In genomic region chr1:171231844-171232243, GRCm38 (mm10) we compare ENCODE assay signal across 16 mouse cellular contexts. TPM values are rescaled to one million over a fixed set of nuclear protein-coding genes. Genes with fewer than 3 reads are reported as not detected.
DNase-seq lines count a peak whose midpoint lies in the region; ATAC-seq and TF ChIP-seq lines count a peak whose summit lies in the region.
"Had no signal": no experiment of that assay in that cellular context is flagged by ENCODE, and none has a peak within 500 bp of the region (broad histone marks: within the 10 kb centered on the region; RNA-seq: fewer than 3 reads in every experiment).

No protein-coding gene starts in this region.

- no peak overlapping the region for H3K4me2 ChIP-seq in heart, embryonic 12.5 days
- peak overlapping the region; percentile 7 for H3K4me2 ChIP-seq in CH12.LX (ENCODE audit: insufficient read depth, low read depth, poor library complexity, severe bottlenecking)
- H3K4me2 ChIP-seq: heart, embryonic 13.5 days had no signal

- peaks cover 21% of the 10 kb centered on the region for H3K4me1 ChIP-seq in heart, embryonic 12.5 days (replicated peaks)
- peaks cover 11 to 63% of the 10 kb centered on the region in 2 experiments for H3K4me1 ChIP-seq in CH12.LX (ENCODE audit: control insufficient read depth in 1 of 2, insufficient read depth in 2 of 2)

- 63% methylated on average over 4 of the region's 4 CpGs for WGBS in heart, embryonic 12.5 days
- WGBS in macrophage (ENCODE audit: missing documents): 5% methylated on average over 4 of the region's 4 CpGs

- no peak for ATAC-seq in heart, embryonic 12.5 days (ENCODE audit: insufficient number of reproducible peaks, low FRiP score)
- ATAC-seq in granulocyte monocyte progenitor cell, adult 5-6 weeks (replicated peaks; ENCODE audit: poor library complexity, severe bottlenecking): peak; percentile 61
- ATAC-seq in cerebellum, adult (ENCODE audit: insufficient number of reproducible peaks, low FRiP score, low TSS enrichment): no peak

- H3K79me2 ChIP-seq in CH12.LX (replicated peaks; ENCODE audit: control insufficient read depth, extremely low read depth, insufficient read depth, poor library complexity, severe bottlenecking) (no peaks in the 10 kb centered on the region), macrophage (ENCODE audit: inconsistent target) (peaks cover 85% of the 10 kb centered on the region)

- peak; percentile 53 for TF ChIP-seq EP300 in CH12.LX (IDR thresholded peaks at IDR 0.05; ENCODE audit: low read length)

- dilution Hi-C loops in CH12.LX (cut with MboI; ENCODE audit: extremely low pct_ligation_motif_present, extremely low pct_unique_long_range_greater_than_20kb, low sequenced_read_pairs): no loop called here

- H3K9me3 ChIP-seq in heart, embryonic 12.5 days (replicated peaks): no peaks in the 10 kb centered on the region
- H3K9me3 ChIP-seq in CH12.LX (replicated peaks; ENCODE audit: low read length): no peaks in the 10 kb centered on the region
- H3K9me3 ChIP-seq: heart, embryonic 13.5 days had no signal

- intact Hi-C loops in left cerebral cortex, postnatal 10 days (cut with DNase I): no loop called here

- peak; percentile 82 for DNase-seq in heart, adult 11 months
- peak; percentile 61 for DNase-seq in CH12.LX (ENCODE audit: extremely low read depth)
- no peak for DNase-seq in left cerebral cortex, postnatal 10 days (ENCODE audit: extremely low spot score in 1 of 2, low spot score in 2 of 2)
- DNase-seq in lung, postnatal 25 days (ENCODE audit: low spot score): no peak
- DNase-seq: adrenal gland, postnatal 10 days; cerebellum, postnatal 14 days; gastrocnemius, postnatal 10 days; heart, postnatal 4 days had no signal

- no peak overlapping the region for H3K9ac ChIP-seq in heart, embryonic 12.5 days
- no peak overlapping the region for H3K9ac ChIP-seq in CH12.LX (ENCODE audit: insufficient read depth, low read depth)
- H3K9ac ChIP-seq: heart, embryonic 13.5 days; liver, embryonic 14.5 days had no signal

- in situ Hi-C loops in CH12.LX (cut with MboI; ENCODE audit: low pct_ligation_motif_present, low pct_unique_long_range_greater_than_20kb, low sequenced_read_pairs): no loop called here

- no peak overlapping the region for H3K27ac ChIP-seq in heart, embryonic 12.5 days (ENCODE audit: poor library complexity, severe bottlenecking)
- H3K27ac ChIP-seq in CH12.LX (ENCODE audit: insufficient read depth, low read depth): peak overlapping the region; percentile 29; the same call in 1 of the 2 replicates
- H3K27ac ChIP-seq in macrophage: peak overlapping the region; percentile 99
- H3K27ac ChIP-seq: heart, embryonic 13.5 days; liver, embryonic 14.5 days had no signal

- no peak for TF ChIP-seq CTCF in CH12.LX (conservative IDR thresholded peaks at IDR 0.05 in 1 of 2, IDR thresholded peaks at IDR 0.05 in 1 of 2; ENCODE audit: low read depth in 2 of 2, low read length in 2 of 2)

- TF ChIP-seq RAD21 in CH12.LX (IDR thresholded peaks at IDR 0.05; ENCODE audit: low read depth, low read length): no peak

- no peaks in the 10 kb centered on the region for H3K27me3 ChIP-seq in heart, embryonic 12.5 days (replicated peaks)
- H3K27me3 ChIP-seq in CH12.LX (replicated peaks): no peaks in the 10 kb centered on the region
- H3K27me3 ChIP-seq: heart, embryonic 13.5 days had no signal

- no peak overlapping the region for H3K4me3 ChIP-seq in heart, embryonic 12.5 days
- H3K4me3 ChIP-seq in CH12.LX (replicated peaks in 1 of 3; ENCODE audit: low read depth in 2 of 3, low read length in 2 of 3, poor library complexity in 1 of 3) (peak overlapping the region in 1 of 3 experiments; percentile 15), macrophage (ENCODE audit: inconsistent target) (peak overlapping the region; percentile 99)
- H3K4me3 ChIP-seq: erythroblast, embryonic 14.5 days; heart, embryonic 13.5 days had no signal

- TF ChIP-seq POLR2A in CH12.LX (IDR thresholded peaks at IDR 0.05; ENCODE audit: low read depth, low read length): no peak

- peaks cover 33% of the 10 kb centered on the region for H3K36me3 ChIP-seq in heart, embryonic 12.5 days
- peaks cover 28 to 41% of the 10 kb centered on the region in 2 experiments for H3K36me3 ChIP-seq in CH12.LX (replicated peaks in 1 of 2; ENCODE audit: control insufficient read depth in 1 of 2, insufficient read depth in 1 of 2, low read length in 1 of 2)
- H3K36me3 ChIP-seq in macrophage (ENCODE audit: inconsistent target): peaks cover 27% of the 10 kb centered on the region; the same call in 1 of the 2 replicates

TF ChIP-seq in CH12.LX, 34 proteins besides CTCF, POLR2A, EP300 and RAD21 (continues in another document):
- no peak for TF ChIP-seq JUN (IDR thresholded peaks at IDR 0.05; ENCODE audit: insufficient read depth, low read depth, low read length)
- peak; percentile 56; the same call in 1 of the 2 replicates for TF ChIP-seq MAFK (IDR thresholded peaks at IDR 0.05; ENCODE audit: insufficient replicate concordance, low read length)

RNA-seq across cellular contexts. Expression of gene Fcer1g, which starts 2.3 kb away (rescaled TPM):
- polyA plus RNA-seq in heart, embryonic 12.5 days (2016; fragmentation: Nextera tagmentation; extraction: Ambion mirVana): 15.3 and 16.4 TPM in 2 replicates
- total RNA-seq in CH12.LX (2012; rRNA removed) (10.1 and 13.6 TPM in 2 replicates), CH12.LX (2014; rRNA removed) (22.7 and 31.3 TPM in 2 replicates)
- polyA plus RNA-seq in CH12.LX (2012; ENCODE audit: insufficient read length, low read depth) (35.6 and 51.2 TPM in 2 replicates), macrophage (2018) (1,664 to 2,638 TPM (median 2,193 TPM) in 3 replicates)
- 327 and 359 TPM in 2 replicates for total RNA-seq in granulocyte monocyte progenitor cell, adult 5-6 weeks (2014; fragmentation: Nextera tagmentation)
- total RNA-seq in granulocyte monocyte progenitor cell, adult 5-6 weeks (2017): 143 and 171 TPM in 2 replicates
- total RNA-seq in macrophage (2018; cell fraction: chromatin; rRNA removed): 100 to 1,000 TPM in 25 of 26 experiments, 10 to 100 TPM in 1; 78.8 to 647 (median 361) TPM
- 1,000 to 10,000 TPM; 1,924 to 5,319 (median 3,310) TPM for total RNA-seq in macrophage (2018; cell fraction: cytosol; rRNA removed)
- 1,000 to 10,000 TPM in 15 of 26 experiments, 100 to 1,000 TPM in 11; 367 to 3,018 (median 1,452) TPM for total RNA-seq in macrophage (2018; cell fraction: nucleus; rRNA removed)
- total RNA-seq in left cerebral cortex, postnatal 10 days (2021): 10 to 100 TPM; 11.9 to 13.4 TPM

RNA-seq across cellular contexts. Expression of gene Apoa2, which starts 7.0 kb away (rescaled TPM):
- 10.7 and 46.5 TPM in 2 replicates for polyA plus RNA-seq in heart, embryonic 12.5 days (2016; fragmentation: Nextera tagmentation; extraction: Ambion mirVana)
- total RNA-seq in CH12.LX (2012; rRNA removed): 5.3 and 6.2 TPM in 2 replicates
- 3.0 and 3.7 TPM in 2 replicates for total RNA-seq in CH12.LX (2014; rRNA removed)
- polyA plus RNA-seq in CH12.LX (2012; ENCODE audit: insufficient read length, low read depth): 3.1 and 4.9 TPM in 2 replicates
- 4.5 and 6.9 TPM in 2 replicates for total RNA-seq in granulocyte monocyte progenitor cell, adult 5-6 weeks (2014; fragmentation: Nextera tagmentation)
- 3.7 and 8.0 TPM in 2 replicates for total RNA-seq in granulocyte monocyte progenitor cell, adult 5-6 weeks (2017)
- not detected for total RNA-seq in macrophage (2018; cell fraction: chromatin; rRNA removed)
- 1 to 10 TPM in 13 of 26 experiments, under 1 TPM in 10, not detected in 3; 0.47 to 1.8 (median 1.0) TPM for total RNA-seq in macrophage (2018; cell fraction: cytosol; rRNA removed)
- total RNA-seq in macrophage (2018; cell fraction: nucleus; rRNA removed): not detected
- polyA plus RNA-seq in macrophage (2018): 1.1 TPM in 1 of 3 replicates, not detected in the others
- total RNA-seq in left cerebral cortex, postnatal 10 days (2021): 1 to 10 TPM; 2.5 to 3.9 TPM
- total RNA-seq: neutrophil, adult 5-6 weeks had no signal

RNA-seq across cellular contexts. Expression of gene Tomm40l, which starts 9.5 kb away (rescaled TPM):
- 41.8 and 43.3 TPM in 2 replicates for polyA plus RNA-seq in heart, embryonic 12.5 days (2016; fragmentation: Nextera tagmentation; extraction: Ambion mirVana)
- total RNA-seq in CH12.LX (2012; rRNA removed) (37.1 and 37.6 TPM in 2 replicates), CH12.LX (2014; rRNA removed) (34.4 and 36.0 TPM in 2 replicates)
- polyA plus RNA-seq in CH12.LX (2012; ENCODE audit: insufficient read length, low read depth) (24.7 and 32.8 TPM in 2 replicates), macrophage (2018) (13.6 to 38.3 TPM (median 28.2 TPM) in 3 replicates)
- total RNA-seq in granulocyte monocyte progenitor cell, adult 5-6 weeks (2014; fragmentation: Nextera tagmentation): 30.1 and 30.3 TPM in 2 replicates
- 20.7 and 21.2 TPM in 2 replicates for total RNA-seq in granulocyte monocyte progenitor cell, adult 5-6 weeks (2017)
- 10 to 100 TPM; 10.1 to 72.2 (median 32.8) TPM for total RNA-seq in macrophage (2018; cell fraction: chromatin; rRNA removed)
- total RNA-seq in macrophage (2018; cell fraction: cytosol; rRNA removed): 10 to 100 TPM; 14.6 to 28.8 (median 22.2) TPM
- total RNA-seq in macrophage (2018; cell fraction: nucleus; rRNA removed): 10 to 100 TPM; 13.0 to 48.9 (median 29.2) TPM
- total RNA-seq in left cerebral cortex, postnatal 10 days (2021): 10 to 100 TPM; 71.4 to 71.6 TPM

RNA-seq across cellular contexts. Expression of gene Nr1i3, which starts 18.1 kb away (rescaled TPM):
- 0.19 and 0.22 TPM in 2 replicates for polyA plus RNA-seq in heart, embryonic 12.5 days (2016; fragmentation: Nextera tagmentation; extraction: Ambion mirVana)
- total RNA-seq in CH12.LX (2012; rRNA removed) (1.2 and 1.6 TPM in 2 replicates), CH12.LX (2014; rRNA removed) (not detected in 2 replicates)
- polyA plus RNA-seq in CH12.LX (2012; ENCODE audit: insufficient read length, low read depth) (0.10 and 0.23 TPM in 2 replicates), macrophage (2018) (0.13 TPM in 1 of 3 replicates, not detected in the others)
- not detected in 2 replicates for total RNA-seq in granulocyte monocyte progenitor cell, adult 5-6 weeks (2014; fragmentation: Nextera tagmentation)
- total RNA-seq in granulocyte monocyte progenitor cell, adult 5-6 weeks (2017): 0.10 and 0.17 TPM in 2 replicates
- under 1 TPM in 4 of 26 experiments, not detected in 22; 0.19 to 0.37 (median 0.26) TPM for total RNA-seq in macrophage (2018; cell fraction: chromatin; rRNA removed)
- under 1 TPM in 3 of 26 experiments, not detected in 23; 0.03 to 0.10 (median 0.05) TPM for total RNA-seq in macrophage (2018; cell fraction: cytosol; rRNA removed)
- total RNA-seq in macrophage (2018; cell fraction: nucleus; rRNA removed): under 1 TPM in 5 of 26 experiments, not detected in 21; 0.22 to 0.44 (median 0.34) TPM
- total RNA-seq in left cerebral cortex, postnatal 10 days (2021): not detected
- total RNA-seq: gastrocnemius, postnatal 10 days; heart, postnatal 4 days; neutrophil, adult 5-6 weeks had no signal
- polyA plus RNA-seq: erythroblast, embryonic 14.5 days had no signal

RNA-seq across cellular contexts. Expression of gene Adamts4, which starts 18.4 kb away (rescaled TPM):
- polyA plus RNA-seq in heart, embryonic 12.5 days (2016; fragmentation: Nextera tagmentation; extraction: Ambion mirVana): 2.2 and 3.1 TPM in 2 replicates
- 0.13 and 0.25 TPM in 2 replicates for total RNA-seq in CH12.LX (2012; rRNA removed)
- 0.04 and 0.08 TPM in 2 replicates for total RNA-seq in CH12.LX (2014; rRNA removed)
- polyA plus RNA-seq in CH12.LX (2012; ENCODE audit: insufficient read length, low read depth): 0.09 and 0.19 TPM in 2 replicates
- not detected in 2 replicates for total RNA-seq in granulocyte monocyte progenitor cell, adult 5-6 weeks (2014; fragmentation: Nextera tagmentation)
- not detected in 2 replicates for total RNA-seq in granulocyte monocyte progenitor cell, adult 5-6 weeks (2017)
- total RNA-seq in macrophage (2018; cell fraction: chromatin; rRNA removed): 10 to 100 TPM in 3 of 26 experiments, 1 to 10 TPM in 5, under 1 TPM in 6, not detected in 12; 0.19 to 61.4 (median 1.3) TPM
- 10 to 100 TPM in 1 of 26 experiments, 1 to 10 TPM in 3, under 1 TPM in 17, not detected in 5; 0.03 to 27.9 (median 0.11) TPM for total RNA-seq in macrophage (2018; cell fraction: cytosol; rRNA removed)
- total RNA-seq in macrophage (2018; cell fraction: nucleus; rRNA removed): 10 to 100 TPM in 3 of 26 experiments, 1 to 10 TPM in 3, under 1 TPM in 13, not detected in 7; 0.11 to 67.7 (median 0.33) TPM
- 0.04 TPM in 1 of 3 replicates, not detected in the others for polyA plus RNA-seq in macrophage (2018)
- 1 to 10 TPM; 4.6 to 7.2 TPM for total RNA-seq in left cerebral cortex, postnatal 10 days (2021)
- polyA plus RNA-seq: erythroblast, embryonic 14.5 days had no signal

Comparison
In these comparisons a context has a peak if more than half of its experiments do, and no peak if none do; other contexts are left out.
1. DNase-seq: peak in heart, adult 11 months (single experiment) and CH12.LX (single experiment); none in left cerebral cortex, postnatal 10 days (0 of 2) and lung, postnatal 25 days (single experiment).
2. RNA of gene Fcer1g, which starts 2.3 kb away (total RNA-seq): 143 to 359 TPM in granulocyte monocyte progenitor cell, adult 5-6 weeks; 10.1 to 31.3 TPM in CH12.LX and 11.9 to 13.4 TPM in left cerebral cortex, postnatal 10 days; every median in the first group is over 4 times any median in the second.